Mouse (Mus musculus): ENCODE measurements at regions not wholly inside any gene's neighbourhood (a gene's known extent, or its start where the extent isn't known, plus 50 kb on each side); places are given as distances from the start of the nearest gene placed in this dataset.
A peak's percentile ranks its signal among the peaks of the same experiment; 100 is the strongest.

GRCm38 (mm10) chr4:125194722-125195380 is 67.2 kb upstream of the Zc3h12a start:
- WGBS: under 1% methylated on average over 12 of the region's 12 CpGs
- H3K9me3 ChIP-seq (replicated peaks): no peaks in the 10 kb centered on the region
- H3K4me2 ChIP-seq: peak overlapping the region; percentile 42
- no peaks in the 10 kb centered on the region for H3K36me3 ChIP-seq (ENCODE audit: poor library complexity, severe bottlenecking)
- H3K4me1 ChIP-seq: peaks cover 50% of the 10 kb centered on the region
- peaks cover 29% of the 10 kb centered on the region for H3K27me3 ChIP-seq
- peak; percentile 71 for ATAC-seq
- H3K27ac ChIP-seq: peak overlapping the region; percentile 86
- H3K4me3 ChIP-seq: no peak overlapping the region
- no peak overlapping the region for H3K9ac ChIP-seq

GRCm38 (mm10) chr4:125194298-125194697 is 66.7 kb upstream of the Zc3h12a start:
- peak overlapping the region; percentile 42 for H3K4me2 ChIP-seq
- no peaks in the 10 kb centered on the region for H3K9me3 ChIP-seq (replicated peaks)
- no peaks in the 10 kb centered on the region for H3K36me3 ChIP-seq (ENCODE audit: poor library complexity, severe bottlenecking)
- no peak overlapping the region for H3K4me3 ChIP-seq
- peak; percentile 57 for ATAC-seq
- no peak overlapping the region for H3K9ac ChIP-seq
- WGBS: 37% methylated on average over 12 of the region's 12 CpGs
- peaks cover 50% of the 10 kb centered on the region for H3K4me1 ChIP-seq
- peaks cover 26% of the 10 kb centered on the region for H3K27me3 ChIP-seq
- H3K27ac ChIP-seq: peak overlapping the region; percentile 86

- ATAC-seq: no peak
- 80% methylated on average over 9 of the region's 9 CpGs for WGBS
Measured at GRCm38 (mm10) chr4:125191680-125192079, 64.0 kb upstream of the Zc3h12a start.

GRCm38 (mm10) chr4:125191010-125191409 is 63.4 kb upstream of the Zc3h12a start:
- Histone ChIP-seq H3K4me3 (no peak overlapping the region), H3K9me3 (replicated peaks) (no peaks in the 10 kb centered on the region), H3K36me3 (ENCODE audit: poor library complexity, severe bottlenecking) (no peaks in the 10 kb centered on the region), H3K27ac (peak overlapping the region; percentile 70), H3K4me1 (peaks cover 35% of the 10 kb centered on the region), H3K4me2 (no peak overlapping the region), H3K9ac (0 out of 2 replicates have a peak overlapping the region, but pooled peaks have one; percentile 16), H3K27me3 (peaks cover 13% of the 10 kb centered on the region)
- peak; percentile 52; the same call in 1 of the 2 replicates for ATAC-seq
- WGBS: 12% methylated on average over 11 of the region's 11 CpGs

More at GRCm38 (mm10) chr4:125191680-125192079, 64.0 kb upstream of the Zc3h12a start:
- peak overlapping the region; percentile 70; the same call in 1 of the 2 replicates for H3K27ac ChIP-seq
- no peak overlapping the region for H3K9ac ChIP-seq
- no peaks in the 10 kb centered on the region for H3K9me3 ChIP-seq (replicated peaks)
- no peak overlapping the region for H3K4me2 ChIP-seq
- no peak overlapping the region for H3K4me3 ChIP-seq
- peaks cover 38% of the 10 kb centered on the region for H3K4me1 ChIP-seq
- peaks cover 15% of the 10 kb centered on the region for H3K27me3 ChIP-seq
- H3K36me3 ChIP-seq (ENCODE audit: poor library complexity, severe bottlenecking): no peaks in the 10 kb centered on the region

GRCm38 (mm10) chr4:125189971-125190370 is 62.3 kb upstream of the Zc3h12a start:
- H3K4me1 ChIP-seq: peaks cover 25% of the 10 kb centered on the region
- no peaks in the 10 kb centered on the region for H3K36me3 ChIP-seq (ENCODE audit: poor library complexity, severe bottlenecking)
- H3K27ac ChIP-seq: no peak overlapping the region
- H3K4me2 ChIP-seq: no peak overlapping the region
- no peak overlapping the region for H3K9ac ChIP-seq
- no peak for ATAC-seq
- no peaks in the 10 kb centered on the region for H3K9me3 ChIP-seq (replicated peaks)
- peaks cover 7% of the 10 kb centered on the region; the same call in 1 of the 2 replicates for H3K27me3 ChIP-seq
- H3K4me3 ChIP-seq: no peak overlapping the region

GRCm38 (mm10) chr4:125186246-125186645 is 58.6 kb upstream of the Zc3h12a start:
- Histone ChIP-seq H3K27ac (no peak overlapping the region), H3K9ac (no peak overlapping the region), H3K36me3 (ENCODE audit: poor library complexity, severe bottlenecking) (no peaks in the 10 kb centered on the region), H3K9me3 (replicated peaks) (no peaks in the 10 kb centered on the region), H3K4me2 (no peak overlapping the region), H3K27me3 (peaks cover 7% of the 10 kb centered on the region; the same call in 1 of the 2 replicates), H3K4me3 (no peak overlapping the region), H3K4me1 (peaks cover 10% of the 10 kb centered on the region)
- WGBS: 68% methylated on average over 9 of the region's 9 CpGs
- ATAC-seq: no peak

GRCm38 (mm10) chr4:125185076-125185475 is 57.4 kb upstream of the Zc3h12a start:
- H3K9me3 ChIP-seq (replicated peaks): no peaks in the 10 kb centered on the region
- no peak overlapping the region for H3K4me3 ChIP-seq
- no peak overlapping the region for H3K4me2 ChIP-seq
- no peaks in the 10 kb centered on the region for H3K36me3 ChIP-seq (ENCODE audit: poor library complexity, severe bottlenecking)
- H3K9ac ChIP-seq: no peak overlapping the region
- H3K27me3 ChIP-seq: peaks cover 7% of the 10 kb centered on the region; the same call in 1 of the 2 replicates
- ATAC-seq: no peak
- H3K4me1 ChIP-seq: peaks cover 4% of the 10 kb centered on the region; the same call in 1 of the 2 replicates
- 88% methylated on average over 5 of the region's 5 CpGs for WGBS
- H3K27ac ChIP-seq: no peak overlapping the region

GRCm38 (mm10) chr4:125180947-125181346 is 53.3 kb upstream of the Zc3h12a start:
- Histone ChIP-seq H3K4me3 (no peak overlapping the region), H3K27ac (no peak overlapping the region), H3K27me3 (no peaks in the 10 kb centered on the region; the same call in 1 of the 2 replicates), H3K4me2 (no peak overlapping the region), H3K9ac (no peak overlapping the region), H3K36me3 (ENCODE audit: poor library complexity, severe bottlenecking) (no peaks in the 10 kb centered on the region), H3K9me3 (replicated peaks) (no peaks in the 10 kb centered on the region), H3K4me1 (no peaks in the 10 kb centered on the region)
- ATAC-seq: no peak
- WGBS: 91% methylated on average over 6 of the region's 6 CpGs

GRCm38 (mm10) chr4:125178552-125178951 is 50.9 kb upstream of the Zc3h12a start:
- 0 out of 2 replicates have a peak, but pooled peaks cover 4% of the 10 kb centered on the region for H3K4me1 ChIP-seq
- no peak overlapping the region for H3K4me3 ChIP-seq
- no peak overlapping the region for H3K9ac ChIP-seq
- no peak overlapping the region for H3K27ac ChIP-seq
- H3K9me3 ChIP-seq (replicated peaks): no peaks in the 10 kb centered on the region
- 95% methylated on average over 3 of the region's 3 CpGs for WGBS
- H3K27me3 ChIP-seq: no peaks in the 10 kb centered on the region
- H3K4me2 ChIP-seq: no peak overlapping the region
- ATAC-seq: no peak
- no peaks in the 10 kb centered on the region for H3K36me3 ChIP-seq (ENCODE audit: poor library complexity, severe bottlenecking)

GRCm38 (mm10) chr4:125177666-125178065 is 50.0 kb upstream of the Zc3h12a start:
- 42% methylated on average over 6 of the region's 6 CpGs for WGBS

More at GRCm38 (mm10) chr4:125177666-125178065, 50.0 kb upstream of the Zc3h12a start:
- H3K9ac ChIP-seq: no peak overlapping the region
- H3K36me3 ChIP-seq (ENCODE audit: poor library complexity, severe bottlenecking): no peaks in the 10 kb centered on the region
- no peaks in the 10 kb centered on the region for H3K27me3 ChIP-seq
- no peak overlapping the region for H3K4me2 ChIP-seq
- H3K27ac ChIP-seq: no peak overlapping the region
- ATAC-seq: no peak
- H3K4me1 ChIP-seq: 0 out of 2 replicates have a peak, but pooled peaks cover 4% of the 10 kb centered on the region
- H3K4me3 ChIP-seq: no peak overlapping the region
- H3K9me3 ChIP-seq (replicated peaks): no peaks in the 10 kb centered on the region
